Mouse (Mus musculus): ENCODE measurements around the gene Triml2. TPM values are rescaled to one million over a fixed set of nuclear protein-coding genes. Genes with fewer than 3 reads are reported as not detected.

Triml2 gene
- total RNA-seq (2021): not detected
- long read RNA-seq: 0 reads

DNA sequence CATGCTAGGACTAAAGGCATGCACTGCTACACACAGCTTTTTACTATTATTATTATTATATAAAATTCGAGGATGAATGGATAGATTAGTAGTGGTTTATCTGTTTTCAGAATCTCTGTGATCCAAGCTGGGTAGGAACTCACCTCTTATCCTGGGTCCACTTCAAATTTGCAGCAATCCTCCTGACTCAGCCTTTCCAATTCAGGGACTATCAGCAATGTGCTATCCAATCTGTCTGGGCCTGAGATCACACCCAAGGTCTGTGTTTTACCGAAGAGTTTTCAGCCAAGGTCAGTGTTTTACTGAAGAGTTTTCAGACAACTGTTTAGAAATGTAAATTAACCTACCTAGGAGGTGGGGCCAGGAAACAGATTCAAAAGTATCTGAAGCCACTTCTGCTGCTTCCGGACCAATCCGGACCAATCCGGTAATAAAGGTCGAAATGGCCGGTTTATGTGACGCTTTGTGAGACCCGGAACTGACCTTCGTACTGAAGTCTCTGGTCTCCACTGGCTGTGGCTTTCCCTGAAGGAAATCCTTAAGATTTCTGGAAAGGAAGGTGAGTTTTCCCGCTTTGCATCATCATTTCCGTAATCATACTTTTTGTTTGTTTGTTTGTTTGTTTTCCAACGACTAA lies at the start of gene Triml2:
Gene Triml2 (plus strand): TSS at position 488 of the 637 bp plus-strand sequence.
- DNase-seq (ENCODE audit: low spot score in 2 of 2): no peak

DNA sequence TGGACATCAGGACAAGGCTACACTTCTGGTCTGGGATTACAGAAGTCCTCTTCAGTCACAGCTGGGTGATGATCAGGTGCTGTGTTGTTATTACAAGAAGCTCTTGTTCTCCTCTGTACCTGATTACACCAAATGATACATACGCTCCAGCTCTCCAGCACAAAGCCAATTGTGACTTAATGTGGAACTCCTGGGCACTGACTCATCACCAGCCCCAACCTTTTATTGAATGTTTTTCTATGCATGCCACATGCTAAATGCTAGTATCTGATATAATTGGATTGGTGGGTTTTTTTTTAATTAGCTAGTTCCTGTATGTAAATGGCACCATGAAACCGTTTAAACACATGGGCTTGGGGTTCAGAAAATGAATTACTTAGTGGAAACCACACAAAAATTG lies 39.0 kb upstream of the Triml2 start, which contains the start of gene Triml1:
Gene Triml1 (minus strand): TSS at position 101 of the 400 bp plus-strand sequence.
- no peak for DNase-seq (ENCODE audit: low spot score in 2 of 2)

- no peak for DNase-seq (ENCODE audit: low spot score in 2 of 2)
These were observed 31.0 kb upstream of the Triml2 start for GRCm38 (mm10) chr8:43149307-43149706.

DNA sequence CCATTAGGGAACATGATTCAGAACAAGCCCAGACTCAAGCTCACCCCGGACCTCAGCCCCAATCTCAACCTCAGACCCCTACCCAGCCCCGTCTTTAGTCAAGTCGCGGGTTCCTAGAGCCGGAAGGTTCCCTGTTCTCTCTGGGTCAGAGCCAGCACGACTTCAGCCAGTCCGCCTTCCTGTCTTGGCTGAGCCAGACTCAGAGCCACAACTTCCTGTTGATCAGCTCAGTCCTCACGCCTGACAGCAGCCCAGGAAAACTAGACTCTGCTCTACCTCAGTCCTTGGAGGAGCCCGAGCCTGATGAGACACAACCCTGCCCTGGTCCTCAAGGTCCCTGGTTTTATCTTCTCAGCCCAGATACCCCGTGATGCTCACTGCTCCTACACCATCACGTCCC lies 17.1 kb upstream of the Triml2 start:
- DNase-seq (ENCODE audit: low spot score in 2 of 2): no peak

GRCm38 (mm10) chr8:43164453-43164852 lies 15.9 kb upstream of the Triml2 start:
- no peak for DNase-seq (ENCODE audit: low spot score in 2 of 2)

DNA sequence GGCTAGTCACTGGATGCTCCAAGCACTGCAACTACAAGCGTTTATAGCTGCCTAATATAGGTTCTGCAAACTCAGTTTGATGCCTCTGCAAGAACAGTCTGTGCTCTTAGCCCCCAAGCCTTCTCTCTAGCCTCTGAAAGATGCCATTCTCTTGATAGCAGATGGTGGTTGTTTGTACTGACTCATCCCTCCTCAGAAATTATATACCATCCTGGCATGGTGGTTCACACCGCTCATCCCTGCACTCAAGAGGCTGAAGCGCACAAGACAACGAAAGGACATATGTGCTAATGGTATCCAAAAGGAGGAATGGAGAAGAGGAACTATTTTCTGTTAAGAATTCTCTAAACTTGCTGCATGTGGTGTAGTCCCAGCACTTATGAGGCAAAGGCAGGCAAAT lies 12.3 kb upstream of the Triml2 start:
- peak in 1 of 2 experiments; percentile 5 for DNase-seq (ENCODE audit: low spot score in 2 of 2)

GRCm38 (mm10) chr8:43169249-43169755 lies 11.0 kb upstream of the Triml2 start:
- DNase-seq (ENCODE audit: low spot score in 2 of 2): no peak

DNA sequence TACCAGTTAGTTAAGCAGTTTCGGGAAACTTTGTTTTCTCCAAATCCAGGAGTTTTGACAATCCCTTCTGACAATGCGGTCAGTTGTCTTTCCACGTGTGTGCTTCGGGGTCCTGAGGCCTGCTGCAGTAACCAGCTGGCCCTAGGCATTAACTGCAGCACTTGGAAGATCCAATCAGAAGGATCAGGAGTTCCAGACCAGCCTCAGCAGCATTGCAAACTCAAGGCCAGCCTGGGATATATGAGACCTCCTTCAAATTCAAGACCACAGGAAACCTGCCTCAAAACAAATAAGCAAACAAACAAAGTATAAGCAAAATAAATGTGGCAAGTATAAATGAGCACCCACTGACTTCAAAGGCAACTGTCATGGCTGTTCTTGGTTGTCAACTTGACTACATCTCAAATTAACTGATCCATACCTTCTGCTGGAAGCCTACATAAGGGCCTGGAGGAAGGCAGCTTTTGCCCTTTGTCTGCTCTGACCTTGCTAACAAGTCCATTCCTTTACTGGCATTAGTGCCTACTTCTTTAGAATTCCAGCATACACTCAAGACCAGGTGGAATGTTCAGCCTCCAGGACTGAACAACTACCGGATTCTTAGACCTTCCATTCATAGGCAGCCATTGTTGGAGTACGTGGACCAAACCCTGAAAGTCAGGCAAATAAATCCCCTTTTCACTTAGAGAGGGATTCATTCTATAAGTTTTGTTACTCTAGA lies 3.4 kb upstream of the Triml2 start:
- no peak for DNase-seq (ENCODE audit: low spot score in 2 of 2)

DNA sequence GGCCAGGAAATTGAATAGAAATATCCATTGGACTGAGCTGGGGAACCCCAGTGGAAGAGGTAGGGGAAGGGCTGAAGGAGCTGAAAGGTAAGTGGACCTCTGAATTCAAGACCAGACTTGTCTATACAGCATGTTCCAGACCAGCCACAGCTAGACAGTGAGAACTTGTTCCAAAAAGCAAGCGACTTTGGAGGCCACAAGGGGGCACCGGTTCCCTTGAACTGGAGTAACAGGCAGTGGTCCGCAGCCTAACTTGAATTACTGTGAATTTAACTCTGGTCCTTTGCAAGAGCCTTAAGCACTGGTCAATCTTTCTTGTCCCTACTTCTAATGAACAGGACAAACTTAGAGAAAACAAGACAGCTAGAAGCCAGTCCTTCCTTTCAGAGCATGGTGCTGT lies 2.1 kb upstream of the Triml2 start:
- no peak for DNase-seq (ENCODE audit: low spot score in 2 of 2)

GRCm38 (mm10) chr8:43179189-43179588 lies 1.2 kb upstream of the Triml2 start:
- DNase-seq (ENCODE audit: low spot score in 2 of 2): no peak

GRCm38 (mm10) chr8:43182281-43182680 lies 1.9 kb downstream of the Triml2 start:
- no peak for DNase-seq (ENCODE audit: low spot score in 2 of 2)

DNA sequence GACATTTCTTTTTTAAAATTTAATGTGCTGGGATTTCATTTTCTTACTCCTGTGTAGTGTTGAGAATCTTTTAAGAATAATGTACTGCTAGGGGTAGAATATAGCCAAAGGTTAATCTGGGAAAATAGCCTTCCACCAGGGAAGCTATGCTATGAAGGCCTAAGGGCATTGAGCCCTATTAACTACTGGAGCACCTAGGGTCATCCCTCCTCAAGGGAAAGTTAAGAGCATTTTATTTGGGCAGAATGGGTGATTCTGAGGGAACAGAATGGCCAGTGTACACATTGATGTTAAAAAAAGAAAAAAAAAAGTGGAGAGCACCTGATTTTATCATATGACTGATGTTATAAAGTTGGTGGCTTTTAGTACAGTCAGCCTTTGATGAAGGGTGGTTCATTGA lies 35.2 kb downstream of the Triml2 start:
- no peak for DNase-seq (ENCODE audit: low spot score in 2 of 2)

DNA sequence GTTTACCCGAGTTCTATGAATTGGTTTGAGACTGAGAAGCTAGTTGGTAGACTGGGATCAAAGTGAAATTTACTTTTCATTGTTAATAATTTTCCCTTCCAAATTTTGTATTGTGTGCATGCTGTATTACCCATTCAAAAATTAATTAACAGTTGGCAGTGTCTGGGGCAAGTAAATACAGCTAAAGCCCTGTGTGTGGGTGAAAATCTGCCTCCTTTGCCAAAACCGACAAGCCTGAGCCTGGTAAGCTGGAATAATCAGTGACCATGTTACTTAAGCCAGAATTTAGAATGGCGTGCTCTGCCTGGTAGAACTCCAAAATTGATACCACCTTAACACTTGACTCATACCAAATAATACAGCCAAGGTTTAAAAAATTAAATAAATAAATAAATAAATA lies 63.0 kb downstream of the Triml2 start:
- DNase-seq (ENCODE audit: low spot score in 2 of 2): peak in 1 of 2 experiments; percentile 45

Other genes starting within 250 kb of the Triml2 start
- gene Triml1, start 39.1 kb upstream of the Triml2 start, total RNA-seq (2021): not detected
- gene Zfp42, start 126.4 kb downstream of the Triml2 start, total RNA-seq (2021): not detected